Mouse (Mus musculus) CD4-positive, CD25-positive, alpha-beta regulatory T cell, adult 2 months (primary cell): ENCODE data around the gene Rpl32.

Experiments
- DNase-seq: peaks from one replicate; pipeline ENCODE4 v3.0.0-alpha.2; 2012; ENCODE audit warnings: low read depth, low spot score

Gene Rpl32

GRCm38 (mm10) chr6:115808488-115809231 is at the start of gene Rpl32:
TSS of gene Rpl32 (minus strand) at chr6:115808747.
- peak; percentile 94 for DNase-seq

- DNase-seq, result no peak
Observed at GRCm38 (mm10) chr6:115856361-115856745, 47.8 kb upstream of the Rpl32 start.

GRCm38 (mm10) chr6:115855733-115856360 is 47.3 kb upstream of the Rpl32 start:
- no peak for DNase-seq

GRCm38 (mm10) chr6:115854432-115854831 is 45.9 kb upstream of the Rpl32 start:
- DNase-seq, result peak; percentile 72

- no peak for DNase-seq
Observed at GRCm38 (mm10) chr6:115853985-115854384, 45.4 kb upstream of the Rpl32 start.

GRCm38 (mm10) chr6:115853091-115853813 is 44.7 kb upstream of the Rpl32 start, which contains the start of the genes Mbd4 and Ift122:
TSS of gene Mbd4 (minus strand) at chr6:115853371.
TSS of gene Ift122 (plus strand) at chr6:115853470.
- DNase-seq, result peak; percentile 99

GRCm38 (mm10) chr6:115852446-115853090 is 44.0 kb upstream of the Rpl32 start:
- DNase-seq, result no peak

GRCm38 (mm10) chr6:115848598-115849304 is 40.2 kb upstream of the Rpl32 start:
- no peak for DNase-seq

GRCm38 (mm10) chr6:115846640-115847411 is 38.3 kb upstream of the Rpl32 start:
- peak; percentile 81 for DNase-seq

GRCm38 (mm10) chr6:115845006-115845405 is 36.5 kb upstream of the Rpl32 start:
- no peak for DNase-seq

GRCm38 (mm10) chr6:115838745-115839144 is 30.2 kb upstream of the Rpl32 start:
- DNase-seq, result no peak

GRCm38 (mm10) chr6:115838161-115838597 is 29.6 kb upstream of the Rpl32 start, which contains the start of gene Efcab12:
TSS of gene Efcab12 (minus strand) at chr6:115838412.
- DNase-seq, result peak; percentile 82

GRCm38 (mm10) chr6:115833861-115834260 is 25.3 kb upstream of the Rpl32 start:
- DNase-seq, result no peak

GRCm38 (mm10) chr6:115832152-115832850 is 23.8 kb upstream of the Rpl32 start:
- no peak for DNase-seq

GRCm38 (mm10) chr6:115830779-115831601 is 22.4 kb upstream of the Rpl32 start:
- no peak for DNase-seq

- DNase-seq, result peak; percentile 91
Observed at GRCm38 (mm10) chr6:115823850-115824464, 15.4 kb upstream of the Rpl32 start.

- DNase-seq, result no peak
Observed at GRCm38 (mm10) chr6:115821216-115821993, 12.9 kb upstream of the Rpl32 start.

- no peak for DNase-seq
Observed at GRCm38 (mm10) chr6:115818129-115818528, 9.6 kb upstream of the Rpl32 start.
